Mouse (Mus musculus): ENCODE results near the gene Ddx55. TPM values are rescaled to one million over a fixed set of nuclear protein-coding genes. Genes with fewer than 3 reads are reported as not detected.
A peak's percentile ranks its signal among the peaks of the same experiment; 100 is the strongest.
"Not testable (repeated sequence)": the region's sequence is repeated elsewhere in the genome, so short reads cannot be mapped to it uniquely, and the experiment has no call there.

Ddx55 gene
- polyA plus RNA-seq, 1 experiment from 2014 or later, result 14.1 TPM

DNA sequence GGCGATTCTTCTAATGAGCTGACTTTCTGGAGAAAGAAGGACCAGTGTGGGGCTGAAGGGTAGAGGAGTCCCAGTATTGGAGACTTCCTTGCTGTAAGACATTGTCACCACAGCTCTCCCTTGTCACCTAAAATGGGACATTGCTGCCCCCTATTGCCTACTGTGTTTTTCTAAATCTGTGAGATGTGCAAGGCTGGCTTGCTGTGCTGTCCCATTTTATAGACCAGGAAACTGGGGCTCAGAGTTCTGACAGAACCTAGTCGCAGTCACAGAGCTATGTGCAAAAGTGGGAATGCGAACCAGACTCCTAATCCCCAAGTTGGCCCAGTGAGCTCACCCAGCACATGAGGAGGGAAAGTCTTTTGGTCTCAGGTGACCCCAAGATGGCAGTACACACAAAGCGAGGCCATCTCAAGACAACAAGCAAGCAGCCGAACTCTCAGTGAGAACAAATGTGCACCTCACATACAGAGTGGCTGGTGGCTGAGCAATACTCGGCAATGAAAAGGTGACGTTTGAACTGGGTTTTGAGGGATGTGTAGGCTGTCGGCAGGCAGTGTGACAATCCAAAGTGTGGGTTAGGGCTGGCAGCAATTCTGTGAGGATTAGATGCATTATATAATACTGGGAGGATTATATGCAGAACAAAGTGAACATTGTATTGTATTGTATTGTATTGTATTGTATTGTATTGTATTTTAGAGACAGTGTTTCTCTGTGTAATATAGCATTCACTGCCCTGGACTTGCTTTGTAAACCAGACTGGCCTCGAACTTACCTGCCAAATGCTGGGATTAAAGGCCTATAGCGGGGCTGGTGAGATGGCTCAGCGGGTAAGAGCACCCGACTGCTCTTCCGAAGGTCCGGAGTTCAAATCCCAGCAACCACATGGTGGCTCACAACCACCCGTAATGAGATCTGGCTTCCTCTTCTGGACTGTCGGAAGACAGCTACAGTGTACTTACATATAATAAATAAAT, 13.6 kb upstream of the Ddx55 start:
- H3K36me3 ChIP-seq (ENCODE audit: insufficient read depth), result peaks cover 19% of the 10 kb centered on the region
- H3K9me3 ChIP-seq (ENCODE audit: low read depth, low read length), result no peaks in the 10 kb centered on the region
- peak; percentile 82 for DNase-seq
- peak; percentile 63 for TF ChIP-seq CTCF (IDR thresholded peaks at IDR 0.05; ENCODE audit: low read depth)
- H3K4me1 ChIP-seq (ENCODE audit: insufficient read depth), result peaks cover 3% of the 10 kb centered on the region
- no peak for ATAC-seq (ENCODE audit: insufficient read depth)
- H3K4me2 ChIP-seq, result no peak overlapping the region
- no peaks in the 10 kb centered on the region for H3K27me3 ChIP-seq (ENCODE audit: insufficient read depth, low read length)
- H3K9ac ChIP-seq, result no peak overlapping the region
- H3K27ac ChIP-seq (ENCODE audit: low read depth), result no peak overlapping the region
- 72% methylated on average over 14 of the region's 16 CpGs for WGBS
- no peak overlapping the region for H3K4me3 ChIP-seq (ENCODE audit: low read depth, low read length)

DNA sequence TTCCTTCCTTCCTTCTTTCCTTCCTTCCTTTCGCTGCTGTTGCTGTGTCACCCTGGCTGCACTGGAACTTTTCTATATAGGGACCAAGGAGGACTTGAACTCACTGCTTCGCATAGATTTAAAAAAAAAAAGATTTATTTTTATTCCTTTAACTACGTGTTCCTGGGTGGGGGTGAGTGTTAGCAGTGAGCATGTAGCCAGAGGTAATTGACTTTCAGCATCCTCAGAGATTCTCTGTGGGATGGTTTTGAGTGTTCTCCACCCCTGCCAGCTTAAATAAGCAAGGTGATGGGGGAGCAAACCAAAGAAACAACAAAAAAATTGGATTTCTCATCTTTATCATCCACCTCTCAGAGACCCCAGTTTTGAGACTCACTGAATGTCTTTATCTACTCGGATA, 12.8 kb upstream of the Ddx55 start:
- peak overlapping the region; percentile 58; the same call in 1 of the 2 replicates for H3K27ac ChIP-seq (ENCODE audit: low read depth)
- no peak for ATAC-seq (ENCODE audit: insufficient read depth)
- peaks cover 3% of the 10 kb centered on the region for H3K4me1 ChIP-seq (ENCODE audit: insufficient read depth)
- 75% methylated on average over 4 of the region's 4 CpGs for WGBS
- H3K36me3 ChIP-seq (ENCODE audit: insufficient read depth), result peaks cover 27% of the 10 kb centered on the region
- H3K27me3 ChIP-seq (ENCODE audit: insufficient read depth, low read length), result no peaks in the 10 kb centered on the region
- DNase-seq, result no peak
- H3K9me3 ChIP-seq (ENCODE audit: low read depth, low read length), result no peaks in the 10 kb centered on the region
- H3K9ac ChIP-seq, result 0 out of 2 replicates have a peak overlapping the region, but pooled peaks have one; percentile 36
- H3K4me3 ChIP-seq (ENCODE audit: low read depth, low read length), result peak overlapping the region; percentile 90
- H3K4me2 ChIP-seq, result peak overlapping the region; percentile 56
- no peak for TF ChIP-seq CTCF (IDR thresholded peaks at IDR 0.05; ENCODE audit: low read depth)

DNA sequence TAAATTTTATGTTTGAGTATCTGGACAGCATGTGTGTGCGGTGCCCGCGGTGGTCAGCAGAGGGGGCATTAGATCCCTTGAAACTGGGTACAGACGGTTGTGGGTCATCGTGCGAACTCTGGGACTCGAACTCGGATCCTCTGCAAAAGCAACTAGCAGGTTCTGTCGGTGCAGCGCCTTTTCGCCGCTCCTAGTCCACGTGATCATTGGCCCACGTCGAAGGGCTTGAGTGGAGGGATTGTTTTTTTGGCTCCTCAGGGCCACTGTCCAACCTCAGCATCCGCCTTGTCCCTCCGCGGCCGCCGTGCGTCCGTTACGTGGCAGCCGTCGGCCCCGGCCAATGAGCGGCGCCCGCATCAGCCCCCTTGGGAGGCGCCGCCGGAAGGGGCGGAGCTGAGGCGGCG, 12.3 kb upstream of the Ddx55 start, which contains the start of gene Tmed2:
Gene Tmed2, plus strand, starts transcription at position 313 of the 404 bp plus-strand sequence.
- Histone ChIP-seq H3K4me3 (ENCODE audit: low read depth, low read length) (peak within 1 kb of the TSS; percentile 90), H3K9me3 (ENCODE audit: low read depth, low read length) (no peaks in the 10 kb centered on the region), H3K27me3 (ENCODE audit: insufficient read depth, low read length) (no peaks in the 10 kb centered on the region), H3K9ac (peak within 1 kb of the TSS; percentile 93), H3K4me1 (ENCODE audit: insufficient read depth) (peaks cover 3% of the 10 kb centered on the region), H3K27ac (ENCODE audit: low read depth) (peak within 1 kb of the TSS; percentile 86), H3K4me2 (peak within 1 kb of the TSS; percentile 69), H3K36me3 (ENCODE audit: insufficient read depth) (peaks cover 32% of the 10 kb centered on the region)
- TF ChIP-seq CTCF (IDR thresholded peaks at IDR 0.05; ENCODE audit: low read depth), result peak; percentile 57
- DNase-seq (peak; percentile 98), ATAC-seq (ENCODE audit: insufficient read depth) (peak; percentile 96)
- under 1% methylated on average over 35 of the region's 35 CpGs for WGBS

DNA sequence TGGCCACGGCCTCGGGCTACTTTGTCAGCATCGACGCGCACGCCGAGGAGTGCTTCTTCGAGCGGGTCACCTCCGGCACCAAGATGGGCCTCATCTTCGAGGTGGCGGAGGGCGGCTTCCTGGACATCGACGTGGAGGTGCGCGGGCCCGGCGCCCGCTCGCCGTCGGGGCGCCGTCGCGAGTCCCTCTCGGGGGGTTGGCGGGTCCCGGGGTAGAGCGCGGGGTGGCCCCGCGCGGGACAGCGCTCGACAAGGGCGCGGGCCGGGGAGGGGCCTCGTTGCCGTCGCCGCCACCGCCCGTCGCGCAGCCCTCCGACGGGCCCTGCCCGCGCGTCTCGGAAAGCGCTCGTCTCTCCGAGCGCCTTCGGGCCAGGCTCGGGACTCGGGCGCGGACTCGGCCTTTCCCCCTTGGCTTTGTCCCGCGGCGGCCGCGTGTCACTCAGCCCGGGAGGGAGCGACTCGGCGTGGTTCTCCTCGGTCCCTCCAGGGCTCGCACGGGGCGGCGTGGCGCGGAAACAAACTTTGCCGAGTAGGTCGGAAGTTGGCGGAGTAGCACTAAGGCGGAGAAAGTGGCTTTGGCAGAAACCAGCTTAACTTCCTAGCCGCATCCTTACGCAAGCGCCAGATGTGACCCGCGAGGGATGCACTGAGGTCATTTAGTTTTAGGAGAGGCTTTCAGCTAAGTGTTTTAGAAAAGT, 11.6 kb upstream of the Ddx55 start:
- peak; percentile 67 for DNase-seq
- peaks cover 39% of the 10 kb centered on the region for H3K36me3 ChIP-seq (ENCODE audit: insufficient read depth)
- peak overlapping the region; percentile 86 for H3K27ac ChIP-seq (ENCODE audit: low read depth)
- H3K4me3 ChIP-seq (ENCODE audit: low read depth, low read length), result peak overlapping the region; percentile 90
- under 1% methylated on average over 69 of the region's 89 CpGs for WGBS
- H3K4me2 ChIP-seq, result peak overlapping the region; percentile 69
- TF ChIP-seq CTCF (IDR thresholded peaks at IDR 0.05; ENCODE audit: low read depth), result no peak
- H3K27me3 ChIP-seq (ENCODE audit: insufficient read depth, low read length), result no peaks in the 10 kb centered on the region
- peak; percentile 70 for ATAC-seq (ENCODE audit: insufficient read depth)
- H3K4me1 ChIP-seq (ENCODE audit: insufficient read depth), result peaks cover 3% of the 10 kb centered on the region
- peak overlapping the region; percentile 93 for H3K9ac ChIP-seq
- no peaks in the 10 kb centered on the region for H3K9me3 ChIP-seq (ENCODE audit: low read depth, low read length)

DNA sequence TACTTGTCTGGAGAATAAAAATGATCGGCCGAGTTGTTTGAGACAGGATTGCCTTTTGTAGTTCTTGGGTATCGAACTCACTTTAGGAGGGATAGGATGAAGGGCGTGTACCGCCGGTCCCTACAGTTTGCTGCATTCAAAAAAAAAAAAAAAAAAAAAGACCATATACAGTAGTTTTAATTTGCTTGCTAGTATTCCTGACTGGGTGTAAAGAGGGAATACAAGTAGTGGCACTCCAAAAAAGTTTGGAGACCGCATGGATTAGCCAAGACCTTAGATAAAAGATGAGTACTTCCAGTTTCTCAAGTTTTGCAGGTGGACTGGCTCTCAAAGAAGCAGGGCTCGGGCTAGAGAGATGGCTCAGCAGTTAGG, 11.1 kb upstream of the Ddx55 start:
- Histone ChIP-seq H3K9me3 (ENCODE audit: low read depth, low read length) (no peaks in the 10 kb centered on the region), H3K9ac (peak overlapping the region; percentile 93), H3K4me1 (ENCODE audit: insufficient read depth) (peaks cover 3% of the 10 kb centered on the region), H3K27me3 (ENCODE audit: insufficient read depth, low read length) (no peaks in the 10 kb centered on the region), H3K36me3 (ENCODE audit: insufficient read depth) (peaks cover 44% of the 10 kb centered on the region), H3K4me3 (ENCODE audit: low read depth, low read length) (peak overlapping the region; percentile 90), H3K4me2 (peak overlapping the region; percentile 69), H3K27ac (ENCODE audit: low read depth) (peak overlapping the region; percentile 86; the same call in 1 of the 2 replicates)
- DNase-seq (no peak), ATAC-seq (ENCODE audit: insufficient read depth) (no peak)
- WGBS, result 6% methylated on average over 8 of the region's 8 CpGs
- no peak for TF ChIP-seq CTCF (IDR thresholded peaks at IDR 0.05; ENCODE audit: low read depth)

DNA sequence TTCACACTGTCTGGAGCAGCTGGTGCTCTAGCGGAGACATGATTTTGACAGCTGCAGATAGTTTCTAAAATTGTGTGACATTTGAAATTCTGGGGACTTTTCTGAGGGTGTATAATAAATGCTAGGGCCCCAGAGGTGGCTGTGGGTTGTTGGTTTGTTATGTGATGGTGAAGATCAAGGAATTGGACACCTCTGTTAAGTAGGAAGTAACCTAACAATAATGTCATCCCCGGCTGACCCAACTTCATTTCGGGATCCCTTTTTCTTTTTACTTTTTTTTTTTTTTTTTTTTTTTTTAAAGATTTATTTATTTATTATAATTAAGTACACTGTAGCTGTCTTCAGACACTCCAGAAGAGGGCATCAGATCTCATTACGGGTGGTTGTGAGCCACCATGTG, 1.9 kb upstream of the Ddx55 start:
- H3K27me3 ChIP-seq (ENCODE audit: insufficient read depth, low read length); H3K4me1 ChIP-seq (ENCODE audit: insufficient read depth); H3K9ac ChIP-seq; H3K4me2 ChIP-seq; DNase-seq; H3K27ac ChIP-seq (ENCODE audit: low read depth); H3K4me3 ChIP-seq (ENCODE audit: low read depth, low read length); H3K9me3 ChIP-seq (ENCODE audit: low read depth, low read length); ATAC-seq (ENCODE audit: insufficient read depth): not testable (repeated sequence)
- 85% methylated on average over 4 of the region's 4 CpGs for WGBS
- peaks cover 51% of the 10 kb centered on the region for H3K36me3 ChIP-seq (ENCODE audit: insufficient read depth)

Data from lung, embryonic 14.5 days (tissue).